Mouse (Mus musculus): ENCODE results near the gene Rarb. TPM values are rescaled to one million over a fixed set of nuclear protein-coding genes. Genes with fewer than 3 reads are reported as not detected.
"Not testable (repeated sequence)": the region's sequence is repeated elsewhere in the genome, so short reads cannot be mapped to it uniquely, and the experiment has no call there.

The Rarb gene
- polyA plus RNA-seq, 2 experiments, result 1.7 TPM

DNA sequence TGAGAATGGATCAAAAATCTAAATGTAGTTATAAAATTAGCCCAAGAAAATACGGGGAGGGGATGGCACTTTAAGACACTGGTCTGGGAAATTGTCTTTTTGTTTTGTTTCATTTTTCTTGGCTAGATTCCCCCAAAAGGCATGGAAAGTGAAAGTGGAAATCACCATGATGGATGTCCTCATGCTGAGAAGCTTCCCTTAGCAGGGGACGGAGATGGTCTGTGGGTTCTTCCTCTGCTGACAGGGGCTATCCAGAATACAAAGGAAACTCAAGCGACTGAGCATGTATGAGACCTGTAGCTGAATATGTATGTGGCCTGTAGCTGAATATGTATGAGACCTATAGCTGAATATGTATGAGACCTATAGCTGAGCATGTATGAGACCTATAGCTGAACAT is 46.0 kb downstream of the Rarb start:
- DNase-seq (ENCODE audit: low read depth in 3 of 3, low spot score in 3 of 3), result no peak
- Histone ChIP-seq H3K4me2 (ENCODE audit: low read depth) (no peak overlapping the region), H3K4me1 (replicated peaks; ENCODE audit: control insufficient read depth in 2 of 2, insufficient read depth in 2 of 2, low read length in 1 of 2) (no peaks in the 10 kb centered on the region), H3K4me3 (ENCODE audit: insufficient read depth in 1 of 2, low read depth in 2 of 2, low read length in 2 of 2) (no peak overlapping the region), H3K27me3 (ENCODE audit: control insufficient read depth, insufficient read depth, low read length) (no peaks in the 10 kb centered on the region), H3K36me3 (replicated peaks; ENCODE audit: control insufficient read depth, insufficient read depth, low read depth) (no peaks in the 10 kb centered on the region), H3K27ac (no peak overlapping the region), H3K9me3 (ENCODE audit: control insufficient read depth, low read length) (no peaks in the 10 kb centered on the region), H3K9ac (replicated peaks) (no peak overlapping the region)
- 57% methylated on average over 3 of the region's 3 CpGs for WGBS (ENCODE audit: insufficient replicate concordance)
- no peak for TF ChIP-seq EP300 (IDR thresholded peaks at IDR 0.05; ENCODE audit: low read depth)
- TF ChIP-seq CTCF (IDR thresholded peaks at IDR 0.05; ENCODE audit: low read depth), result no peak
- no peak for ATAC-seq (ENCODE audit: insufficient read depth)

DNA sequence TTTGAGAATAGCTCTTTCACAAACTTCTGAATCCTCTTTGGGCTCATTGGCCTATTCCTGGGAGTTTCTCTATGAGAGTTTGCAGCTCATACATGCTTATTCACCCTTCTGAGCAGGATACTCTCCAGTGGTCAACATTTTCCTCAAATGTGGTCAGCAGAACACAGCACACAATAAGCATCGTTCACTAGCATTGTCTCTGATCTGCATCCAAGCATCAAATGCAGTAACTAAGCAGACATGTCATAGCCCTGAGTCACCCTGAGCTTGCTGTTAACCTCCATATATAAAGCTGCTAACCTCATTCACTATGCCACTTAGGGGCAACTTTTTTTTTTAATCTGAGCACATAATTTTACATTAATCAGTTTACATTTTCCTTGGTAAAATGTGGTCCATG is 53.1 kb downstream of the Rarb start:
- 59% methylated on average over 1 of the region's 1 CpGs for WGBS (ENCODE audit: insufficient replicate concordance)
- TF ChIP-seq CTCF (IDR thresholded peaks at IDR 0.05; ENCODE audit: low read depth), result no peak
- TF ChIP-seq EP300 (IDR thresholded peaks at IDR 0.05; ENCODE audit: low read depth), result no peak
- H3K27me3 ChIP-seq (ENCODE audit: control insufficient read depth, insufficient read depth, low read length), result no peaks in the 10 kb centered on the region
- no peaks in the 10 kb centered on the region for H3K9me3 ChIP-seq (ENCODE audit: control insufficient read depth, low read length)
- H3K9ac ChIP-seq (replicated peaks), result no peak overlapping the region
- no peaks in the 10 kb centered on the region for H3K36me3 ChIP-seq (replicated peaks; ENCODE audit: control insufficient read depth, insufficient read depth, low read depth)
- H3K4me3 ChIP-seq (ENCODE audit: insufficient read depth in 1 of 2, low read depth in 2 of 2, low read length in 2 of 2), result no peak overlapping the region
- no peaks in the 10 kb centered on the region for H3K4me1 ChIP-seq (replicated peaks; ENCODE audit: control insufficient read depth in 2 of 2, insufficient read depth in 2 of 2, low read length in 1 of 2)
- no peak overlapping the region for H3K4me2 ChIP-seq (ENCODE audit: low read depth)
- DNase-seq (ENCODE audit: low read depth in 3 of 3, low spot score in 3 of 3) (no peak), ATAC-seq (ENCODE audit: insufficient read depth) (no peak)
- H3K27ac ChIP-seq, result no peak overlapping the region

DNA sequence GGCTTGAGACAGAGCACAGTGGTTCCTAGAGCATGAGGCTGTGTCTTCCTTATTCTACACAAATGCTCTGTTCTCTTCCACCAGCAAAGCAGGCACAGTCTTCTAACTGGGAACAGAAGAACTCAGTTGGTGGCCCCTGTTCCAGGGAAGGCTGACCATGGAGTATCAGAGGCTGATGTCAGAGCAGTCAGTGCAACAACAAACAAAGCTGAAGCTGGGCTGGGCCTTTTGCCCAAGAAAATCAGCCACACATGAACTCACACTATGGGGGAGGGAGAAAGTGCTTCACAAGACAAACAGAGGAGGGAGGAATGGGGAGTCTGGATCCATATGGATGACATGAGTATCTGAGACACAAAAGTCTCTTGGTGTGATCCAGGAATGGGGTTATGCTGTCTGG is 56.2 kb downstream of the Rarb start:
- Histone ChIP-seq H3K9ac (replicated peaks) (no peak overlapping the region), H3K9me3 (ENCODE audit: control insufficient read depth, low read length) (no peaks in the 10 kb centered on the region), H3K4me3 (ENCODE audit: insufficient read depth in 1 of 2, low read depth in 2 of 2, low read length in 2 of 2) (no peak overlapping the region), H3K27me3 (ENCODE audit: control insufficient read depth, insufficient read depth, low read length) (no peaks in the 10 kb centered on the region), H3K4me2 (ENCODE audit: low read depth) (no peak overlapping the region), H3K27ac (no peak overlapping the region), H3K4me1 (replicated peaks; ENCODE audit: control insufficient read depth in 2 of 2, insufficient read depth in 2 of 2, low read length in 1 of 2) (no peaks in the 10 kb centered on the region), H3K36me3 (replicated peaks; ENCODE audit: control insufficient read depth, insufficient read depth, low read depth) (no peaks in the 10 kb centered on the region)
- ATAC-seq (ENCODE audit: insufficient read depth) (no peak), DNase-seq (ENCODE audit: low read depth in 3 of 3, low spot score in 3 of 3) (no peak)
- no peak for TF ChIP-seq CTCF (IDR thresholded peaks at IDR 0.05; ENCODE audit: low read depth)
- no peak for TF ChIP-seq EP300 (IDR thresholded peaks at IDR 0.05; ENCODE audit: low read depth)

DNA sequence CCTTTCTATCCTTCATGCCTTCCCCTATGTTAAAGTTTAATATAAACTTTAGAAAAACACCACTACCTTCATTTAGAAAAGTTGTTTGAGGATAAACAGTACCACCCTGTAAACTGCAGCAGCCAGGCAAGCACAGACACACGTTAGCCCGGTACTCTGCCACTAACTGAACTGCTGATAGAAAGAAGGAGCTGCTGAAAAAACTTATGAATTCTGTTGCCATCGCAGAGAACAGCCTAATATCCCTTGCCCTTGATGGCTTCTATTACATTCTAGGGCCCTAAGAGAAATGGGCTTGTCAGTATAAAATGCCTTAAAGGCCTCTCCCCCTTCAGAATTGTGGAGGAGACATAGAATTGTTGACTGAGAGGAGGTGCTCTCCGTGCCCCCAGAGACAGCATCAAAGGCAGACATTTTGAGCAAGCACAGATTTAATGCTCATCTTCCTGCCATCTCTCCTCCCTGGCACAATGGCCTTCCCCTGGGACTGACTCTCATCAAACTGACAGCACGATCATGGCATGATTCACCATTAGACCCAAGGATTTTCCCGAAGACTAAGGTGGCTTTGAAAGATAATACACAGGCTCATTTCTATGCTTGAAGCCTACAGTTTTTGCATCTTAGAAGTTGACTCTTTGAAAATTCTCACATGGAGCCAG is 60.1 kb downstream of the Rarb start:
- ATAC-seq (ENCODE audit: insufficient read depth) (no peak), DNase-seq (ENCODE audit: low read depth in 3 of 3, low spot score in 3 of 3) (no peak)
- no peaks in the 10 kb centered on the region for H3K9me3 ChIP-seq (ENCODE audit: control insufficient read depth, low read length)
- no peak overlapping the region for H3K4me3 ChIP-seq (ENCODE audit: insufficient read depth in 1 of 2, low read depth in 2 of 2, low read length in 2 of 2)
- H3K4me2 ChIP-seq (ENCODE audit: low read depth), result no peak overlapping the region
- 55% methylated on average over 6 of the region's 6 CpGs for WGBS (ENCODE audit: insufficient replicate concordance)
- no peaks in the 10 kb centered on the region for H3K27me3 ChIP-seq (ENCODE audit: control insufficient read depth, insufficient read depth, low read length)
- H3K27ac ChIP-seq, result no peak overlapping the region
- no peaks in the 10 kb centered on the region for H3K36me3 ChIP-seq (replicated peaks; ENCODE audit: control insufficient read depth, insufficient read depth, low read depth)
- H3K4me1 ChIP-seq (replicated peaks; ENCODE audit: control insufficient read depth in 2 of 2, insufficient read depth in 2 of 2, low read length in 1 of 2), result no peaks in the 10 kb centered on the region
- TF ChIP-seq EP300 (IDR thresholded peaks at IDR 0.05; ENCODE audit: low read depth) (no peak), CTCF (IDR thresholded peaks at IDR 0.05; ENCODE audit: low read depth) (no peak)
- no peak overlapping the region for H3K9ac ChIP-seq (replicated peaks)

DNA sequence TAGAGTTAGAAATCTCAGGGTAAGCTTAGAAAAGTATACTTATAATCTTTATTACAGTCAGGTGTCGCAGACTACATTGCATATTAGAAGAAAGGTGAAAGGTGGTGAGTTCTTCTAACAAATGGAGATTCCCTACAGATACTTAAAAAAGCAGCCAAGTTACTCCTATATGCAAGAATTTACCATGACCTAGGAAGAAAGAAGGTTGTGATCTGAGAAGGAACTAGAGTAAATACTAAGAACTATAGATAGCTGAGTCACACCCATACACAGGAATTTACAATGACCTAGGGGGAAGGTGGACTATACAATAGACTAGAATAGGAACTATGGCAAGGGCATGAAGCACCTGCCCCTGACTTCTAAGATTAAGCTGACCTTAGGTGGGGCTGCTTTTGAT is 63.4 kb downstream of the Rarb start:
- H3K4me2 ChIP-seq (ENCODE audit: low read depth); H3K36me3 ChIP-seq (replicated peaks; ENCODE audit: control insufficient read depth, insufficient read depth, low read depth): not testable (repeated sequence)
- 62% methylated on average over 1 of the region's 1 CpGs for WGBS (ENCODE audit: insufficient replicate concordance)

More for the DNA sequence above, 63.4 kb downstream of the Rarb start:
- H3K9me3 ChIP-seq (ENCODE audit: control insufficient read depth, low read length); H3K4me3 ChIP-seq (ENCODE audit: insufficient read depth in 1 of 2, low read depth in 2 of 2, low read length in 2 of 2); H3K9ac ChIP-seq (replicated peaks); H3K27ac ChIP-seq; H3K4me1 ChIP-seq (replicated peaks; ENCODE audit: control insufficient read depth in 2 of 2, insufficient read depth in 2 of 2, low read length in 1 of 2); ATAC-seq (ENCODE audit: insufficient read depth); H3K27me3 ChIP-seq (ENCODE audit: control insufficient read depth, insufficient read depth, low read length); DNase-seq (ENCODE audit: low read depth in 3 of 3, low spot score in 3 of 3): not testable (repeated sequence)
